Mouse (Mus musculus) heart, postnatal 0 days (tissue): Measurements from ENCODE around the gene St6galnac3.

ENCODE experiments used
- CTCF ChIP-seq: IDR thresholded peaks from 2 replicates; pipeline ENCODE4 v1.5.1; 2016; ENCODE audit warnings: antibody characterized with exemption, control low read depth, low read depth
- EP300 ChIP-seq: IDR thresholded peaks from 2 replicates; pipeline ENCODE4 v1.6.1; 2016; ENCODE audit warnings: antibody characterized with exemption, low read depth

GRCm38 (mm10) chr3:153723467-153724079, 1.4 kb downstream of the St6galnac3 start:
- no peak for TF ChIP-seq EP300
- no peak for TF ChIP-seq CTCF
